Mouse (Mus musculus) retina, postnatal 1 day (tissue): Measurements from ENCODE around the gene Fkbp11.
"Not testable (repeated sequence)": the region's sequence is repeated elsewhere in the genome, so short reads cannot be mapped to it uniquely, and the experiment has no call there.

Source experiments
- DNase-seq: peaks from one replicate; pipeline ENCODE4 v3.0.0-alpha.2; 2012

The Fkbp11 gene

GRCm38 (mm10) chr15:98727443-98728321 lies at the start of gene Fkbp11:
Gene Fkbp11, minus strand, starts transcription at chr15:98728198.
- peak; percentile 77 for DNase-seq

- peak; percentile 40 for DNase-seq
Observed at GRCm38 (mm10) chr15:98777762-98778161, 49.8 kb upstream of the Fkbp11 start, which contains the start of gene Wnt10b. Gene Wnt10b, minus strand, starts transcription at chr15:98778150.

- DNase-seq = no peak
Observed at GRCm38 (mm10) chr15:98777005-98777616, 49.1 kb upstream of the Fkbp11 start.

- peak; percentile 75 for DNase-seq
Observed at GRCm38 (mm10) chr15:98776280-98777004, 48.4 kb upstream of the Fkbp11 start.

- peak; percentile 43 for DNase-seq
Observed at GRCm38 (mm10) chr15:98775533-98775932, 47.5 kb upstream of the Fkbp11 start.

- no peak for DNase-seq
Observed at GRCm38 (mm10) chr15:98774096-98774495, 46.1 kb upstream of the Fkbp11 start.

- no peak for DNase-seq
Observed at GRCm38 (mm10) chr15:98772511-98773211, 44.7 kb upstream of the Fkbp11 start.

- no peak for DNase-seq
Observed at GRCm38 (mm10) chr15:98771813-98772425, 43.9 kb upstream of the Fkbp11 start.

- DNase-seq = no peak
Observed at GRCm38 (mm10) chr15:98768259-98768658, 40.3 kb upstream of the Fkbp11 start.

- DNase-seq = no peak
Observed at GRCm38 (mm10) chr15:98765929-98766328, 37.9 kb upstream of the Fkbp11 start.

GRCm38 (mm10) chr15:98762670-98763529 lies 34.9 kb upstream of the Fkbp11 start, which contains the start of gene Arf3:
Gene Arf3, minus strand, starts transcription at chr15:98763214.
- peak; percentile 97 for DNase-seq

- DNase-seq = peak; percentile 87
Observed at GRCm38 (mm10) chr15:98762201-98762621, 34.2 kb upstream of the Fkbp11 start.

GRCm38 (mm10) chr15:98754125-98754524 lies 26.1 kb upstream of the Fkbp11 start:
- no peak for DNase-seq

- no peak for DNase-seq
Observed at GRCm38 (mm10) chr15:98753021-98753423, 25.0 kb upstream of the Fkbp11 start.

GRCm38 (mm10) chr15:98749093-98749492 lies 21.1 kb upstream of the Fkbp11 start:
- DNase-seq = no peak

- DNase-seq = no peak
Observed at GRCm38 (mm10) chr15:98747296-98747695, 19.3 kb upstream of the Fkbp11 start.

GRCm38 (mm10) chr15:98746344-98746965 lies 18.5 kb upstream of the Fkbp11 start:
- DNase-seq = no peak

- DNase-seq = not testable (repeated sequence)
Observed at GRCm38 (mm10) chr15:98743863-98744262, 15.9 kb upstream of the Fkbp11 start.

GRCm38 (mm10) chr15:98742766-98743428 lies 14.9 kb upstream of the Fkbp11 start:
- no peak for DNase-seq

GRCm38 (mm10) chr15:98740219-98740618 lies 12.2 kb upstream of the Fkbp11 start:
- no peak for DNase-seq
